Mouse (Mus musculus) 3134 (cell line): ENCODE measurements around the gene Ncbp2.

Experiments
- DNase-seq: peaks from one replicate; pipeline ENCODE4 v3.0.0-alpha.2; 2011; ENCODE audit warnings: low spot score; ENCODE audit not compliant: insufficient read length; ENCODE audit errors: extremely low read depth

Ncbp2 gene

DNA sequence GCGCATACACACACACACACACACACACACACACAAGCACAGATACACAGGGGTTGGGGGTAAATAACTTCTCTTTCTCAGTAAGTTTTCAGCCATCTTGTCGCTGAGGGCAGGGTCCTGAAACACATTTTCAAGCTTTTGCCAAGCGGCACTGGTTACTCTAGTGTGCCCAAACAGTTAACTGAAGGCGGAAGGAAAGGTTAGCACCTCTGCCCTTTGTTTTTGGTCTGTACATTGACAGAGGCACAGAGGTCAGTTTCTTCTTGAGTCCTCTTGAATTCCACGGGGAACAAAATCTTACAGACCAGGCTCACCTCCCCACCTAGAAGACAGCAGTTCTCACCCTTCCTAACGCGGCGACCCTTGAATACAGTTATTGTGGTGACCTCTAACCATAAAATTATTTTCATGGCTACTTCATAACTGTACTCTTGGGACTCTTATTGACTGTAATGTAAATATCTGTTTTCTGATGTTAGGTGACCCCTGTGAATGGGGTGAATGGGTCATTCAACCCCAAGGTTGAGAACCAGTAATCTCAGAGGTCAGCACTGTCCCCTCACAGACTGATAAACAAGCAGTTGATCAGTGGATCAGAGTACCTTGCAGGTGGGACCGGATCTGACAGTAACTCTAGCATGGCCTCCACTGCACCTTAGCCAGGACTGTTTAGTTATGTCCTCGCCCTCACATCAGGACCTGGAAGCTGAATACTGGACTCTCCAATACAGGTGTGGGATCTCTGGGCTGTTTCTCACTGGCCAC is 60.4 kb downstream of the Ncbp2 start:
- no peak for DNase-seq

DNA sequence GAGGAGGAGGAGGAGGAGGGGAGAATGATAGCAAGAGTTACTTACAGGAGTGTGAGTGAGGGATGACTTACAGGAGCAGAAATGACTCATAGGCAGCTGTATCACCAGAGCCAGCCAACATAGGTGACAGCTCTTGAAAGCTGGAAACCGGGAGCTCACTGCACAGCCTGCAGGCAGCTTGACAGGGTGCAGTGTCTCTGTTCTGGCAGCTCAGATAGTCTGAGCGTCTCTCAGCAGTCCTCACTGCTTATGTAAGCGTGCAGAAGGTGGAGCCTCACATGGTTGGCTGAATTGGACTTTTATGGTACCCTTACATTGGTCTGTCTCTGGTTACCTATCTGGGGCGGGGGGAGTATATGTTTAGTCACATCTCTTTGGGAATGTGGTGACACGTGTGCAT is 61.6 kb downstream of the Ncbp2 start:
- peak; percentile 16 for DNase-seq

DNA sequence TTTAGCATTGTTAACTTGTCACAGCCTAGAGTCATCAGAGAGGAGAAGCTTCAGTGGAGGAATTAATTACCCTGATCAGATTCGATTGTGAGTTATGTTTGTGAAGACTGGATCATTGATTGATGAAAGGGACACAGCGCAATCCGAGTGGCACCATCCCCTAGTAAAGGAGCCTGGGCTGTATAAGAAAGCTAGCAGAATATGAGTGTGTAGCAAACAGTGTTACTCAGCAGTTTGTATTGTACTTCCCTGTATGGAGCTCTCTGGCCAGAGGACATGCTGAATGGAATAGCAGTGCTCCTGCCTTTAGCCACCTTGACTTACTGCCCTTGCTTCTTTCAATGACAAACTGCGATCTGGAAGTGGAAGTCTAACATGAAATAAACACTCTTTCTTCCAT is 62.0 kb downstream of the Ncbp2 start:
- DNase-seq: no peak
